Mouse (Mus musculus) erythroblast, embryonic 14.5 days (primary cell): ENCODE measurements around the gene Ccdc114.

Experiments
- GATA1 ChIP-seq: IDR thresholded peaks from 2 replicates; pipeline ENCODE4 v1.6.1; 2012; ENCODE audit warnings: low read length, inconsistent platforms, mixed read lengths
- TAL1 ChIP-seq: IDR thresholded peaks from 3 replicates; pipeline ENCODE4 v1.6.1; 2012; ENCODE audit warnings: low read length, inconsistent platforms, mixed read lengths

- no peak for TF ChIP-seq TAL1
- no peak for TF ChIP-seq GATA1
Measured at GRCm38 (mm10) chr7:45887246-45887645, 36.6 kb upstream of the Ccdc114 start.
